Mouse (Mus musculus) stomach, embryonic 15.5 days (tissue): ENCODE measurements around the gene Naif1. TPM values are rescaled to one million over a fixed set of nuclear protein-coding genes. Genes with fewer than 3 reads are reported as not detected.

ENCODE experiments used
- ATAC-seq: fragments of 200-750 bp; cut with Nextera tagmentation; 2 replicates; pipeline ENCODE4 v1.8.0; 2017; ENCODE audit warnings: low read depth, moderate number of reproducible peaks, moderate TSS enrichment; ENCODE audit not compliant: insufficient read depth, low FRiP score
- H3K27ac ChIP-seq: fragments of 300-500 bp; sonication (generic); 2 replicates; pipeline ENCODE4 v1.5.1; 2015; ENCODE audit warnings: mild to moderate bottlenecking, inconsistent platforms
- H3K27me3 ChIP-seq: fragments of 300-500 bp; sonication (generic); replicated peaks from 2 replicates; pipeline ENCODE4 v1.6.1; 2015; ENCODE audit warnings: inconsistent platforms
- H3K36me3 ChIP-seq: fragments of 300-500 bp; sonication (generic); 2 replicates; pipeline ENCODE4 v1.6.1; 2015; ENCODE audit warnings: inconsistent platforms
- H3K4me1 ChIP-seq: fragments of 300-500 bp; sonication (generic); 2 replicates; pipeline ENCODE4 v1.6.1; 2015; ENCODE audit warnings: inconsistent platforms
- H3K4me2 ChIP-seq: fragments of 300-500 bp; sonication (generic); 2 replicates; pipeline ENCODE4 v1.6.1; 2015; ENCODE audit warnings: mild to moderate bottlenecking, inconsistent platforms
- H3K4me3 ChIP-seq: fragments of 300-500 bp; sonication (generic); replicated peaks from 2 replicates; pipeline ENCODE4 v1.5.1; 2015; ENCODE audit warnings: inconsistent platforms
- H3K9ac ChIP-seq: fragments of 300-500 bp; sonication (generic); 2 replicates; pipeline ENCODE4 v1.6.1; 2015; ENCODE audit warnings: inconsistent platforms
- H3K9me3 ChIP-seq: fragments of 300-500 bp; sonication (generic); 2 replicates; pipeline ENCODE4 v1.6.1; 2016; ENCODE audit warnings: inconsistent platforms
- WGBS: fragments of 180-500 bp; shearing (Covaris S2); methylation state at CpG from one replicate; pipeline ENCODE4 v1.1.7; 2015; 5-methylcytosine and 5-hydroxymethylcytosine counted together
- polyA plus RNA-seq: library from polyadenylated mRNA; unstranded; fragments of >200 nt; fragmentation: Nextera tagmentation; extraction: Ambion mirVana; gene quantifications from 2 replicates; pipeline ENCODE4 v1.2.1, GENCODE M21; 2015

Naif1 gene
- polyA plus RNA-seq, 1 experiment from 2014 or later: 5.1 TPM

DNA sequence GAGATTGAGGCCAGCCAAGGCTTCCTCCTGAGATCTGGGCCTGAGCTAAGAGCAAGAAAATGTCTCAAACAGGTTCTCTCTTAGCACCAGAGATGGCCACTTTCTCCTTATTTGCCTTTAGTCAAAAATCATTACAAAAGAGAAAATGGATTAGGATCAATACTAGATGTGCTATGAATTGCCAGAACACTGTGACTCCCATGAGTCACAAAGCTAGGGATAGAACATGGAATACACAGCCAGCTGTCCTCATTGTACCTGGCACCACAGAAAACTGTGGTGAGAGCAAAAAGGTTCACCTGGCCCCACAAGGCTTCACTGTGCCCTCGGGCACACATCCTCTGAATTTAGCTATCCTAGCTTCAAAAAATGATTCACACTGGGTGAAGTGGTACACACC is 1.8 kb upstream of the Naif1 start:
- Histone ChIP-seq H3K4me3 (no peak overlapping the region), H3K9me3 (no peaks in the 10 kb centered on the region), H3K27me3 (no peaks in the 10 kb centered on the region), H3K4me1 (peaks cover 31% of the 10 kb centered on the region), H3K36me3 (no peaks in the 10 kb centered on the region), H3K4me2 (no peak overlapping the region), H3K9ac (no peak overlapping the region), H3K27ac (peak overlapping the region; percentile 6; the same call in 1 of the 2 replicates)
- ATAC-seq: no peak
- 88% methylated on average over 1 of the region's 1 CpGs for WGBS

DNA sequence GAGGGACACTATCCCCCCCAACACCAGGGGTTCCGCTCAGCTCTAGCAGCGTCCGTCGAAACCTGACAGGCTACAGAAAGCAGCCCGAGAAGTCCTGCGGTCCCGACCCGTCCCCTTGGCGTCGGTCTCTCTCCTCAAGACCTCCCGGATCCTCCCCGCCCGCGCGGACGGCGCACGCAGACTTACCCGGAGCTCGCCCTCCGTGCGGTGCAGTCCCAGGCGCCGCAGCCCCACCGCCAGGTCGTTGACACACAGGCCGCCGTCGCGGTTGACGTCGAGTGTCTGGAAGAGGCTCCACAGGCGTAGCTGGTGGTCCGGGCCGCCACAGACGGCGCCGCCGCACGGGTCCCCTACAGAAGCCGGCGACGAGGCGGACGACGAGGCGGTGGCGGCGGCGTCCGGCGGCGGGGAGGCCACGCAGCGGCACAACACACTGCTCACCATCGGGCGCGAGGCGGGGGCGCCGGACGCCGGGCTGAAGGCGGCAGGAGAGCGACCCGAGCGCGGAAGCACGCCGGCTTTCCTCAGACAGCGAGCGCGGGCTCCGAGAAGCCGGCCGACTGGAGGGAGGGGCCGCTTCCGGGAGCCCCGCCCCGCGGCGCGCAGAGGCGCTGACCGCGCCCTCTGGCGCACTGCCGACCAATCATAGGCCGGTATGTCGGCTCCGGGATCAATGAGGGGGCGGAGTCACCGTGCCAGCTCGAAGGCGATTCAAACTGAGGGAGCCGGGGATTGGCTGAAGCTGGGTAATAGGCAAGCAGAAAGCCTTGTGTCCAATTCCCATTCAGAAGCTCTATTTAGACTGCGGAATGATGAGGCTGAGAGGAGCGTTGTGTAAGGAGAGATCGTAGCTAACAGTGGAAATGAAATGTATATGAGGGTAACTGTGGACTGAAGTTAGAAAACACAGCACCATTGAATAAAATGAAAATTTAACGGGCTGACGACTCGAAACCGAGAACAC is 906 bp downstream of the Naif1 start, which contains the start of gene Slc25a25:
Slc25a25 (minus strand) TSS at position 565 of the 964 bp plus-strand sequence.
- Histone ChIP-seq H3K27me3 (no peaks in the 10 kb centered on the region), H3K9me3 (no peaks in the 10 kb centered on the region), H3K9ac (peak within 1 kb of the TSS; percentile 69), H3K4me2 (peak within 1 kb of the TSS; percentile 88), H3K36me3 (peaks cover 6% of the 10 kb centered on the region; the same call in 1 of the 2 replicates), H3K4me1 (peaks cover 35% of the 10 kb centered on the region), H3K4me3 (peak within 1 kb of the TSS; percentile 90), H3K27ac (peak within 1 kb of the TSS; percentile 97)
- ATAC-seq: peak; percentile 84
- WGBS: under 1% methylated on average over 103 of the region's 103 CpGs

- peak overlapping the region; percentile 90 for H3K4me3 ChIP-seq
- 0 out of 2 replicates have a peak overlapping the region, but pooled peaks have one; percentile 29 for H3K9ac ChIP-seq
- peaks cover 10% of the 10 kb centered on the region; the same call in 1 of the 2 replicates for H3K36me3 ChIP-seq
- peak overlapping the region; percentile 97 for H3K27ac ChIP-seq
- H3K9me3 ChIP-seq: no peaks in the 10 kb centered on the region
- WGBS: under 1% methylated on average over 25 of the region's 25 CpGs
- peak; percentile 96 for ATAC-seq
- H3K4me2 ChIP-seq: peak overlapping the region; percentile 88
- H3K4me1 ChIP-seq: peaks cover 35% of the 10 kb centered on the region
- no peaks in the 10 kb centered on the region for H3K27me3 ChIP-seq
These were observed 1.7 kb downstream of the Naif1 start for GRCm38 (mm10) chr2:32451870-32452372.

GRCm38 (mm10) chr2:32452441-32452971 is 2.2 kb downstream of the Naif1 start:
- Histone ChIP-seq H3K27me3 (no peaks in the 10 kb centered on the region), H3K9ac (no peak overlapping the region), H3K36me3 (peaks cover 10% of the 10 kb centered on the region; the same call in 1 of the 2 replicates), H3K27ac (peak overlapping the region; percentile 62; the same call in 1 of the 2 replicates), H3K9me3 (no peaks in the 10 kb centered on the region), H3K4me2 (peak overlapping the region; percentile 48), H3K4me3 (peak overlapping the region; percentile 90), H3K4me1 (peaks cover 34% of the 10 kb centered on the region)
- ATAC-seq: no peak
- 91% methylated on average over 16 of the region's 16 CpGs for WGBS

GRCm38 (mm10) chr2:32453641-32454303 is 3.5 kb downstream of the Naif1 start:
- Histone ChIP-seq H3K27ac (no peak overlapping the region), H3K9ac (no peak overlapping the region), H3K4me1 (peaks cover 25% of the 10 kb centered on the region), H3K9me3 (no peaks in the 10 kb centered on the region), H3K36me3 (peaks cover 10% of the 10 kb centered on the region; the same call in 1 of the 2 replicates), H3K27me3 (no peaks in the 10 kb centered on the region), H3K4me2 (no peak overlapping the region), H3K4me3 (no peak overlapping the region)
- ATAC-seq: no peak
- 64% methylated on average over 5 of the region's 5 CpGs for WGBS

GRCm38 (mm10) chr2:32454633-32455032 is 4.4 kb downstream of the Naif1 start:
- peaks cover 10% of the 10 kb centered on the region; the same call in 1 of the 2 replicates for H3K36me3 ChIP-seq
- 75% methylated on average over 10 of the region's 10 CpGs for WGBS
- H3K9me3 ChIP-seq: no peaks in the 10 kb centered on the region
- H3K4me2 ChIP-seq: no peak overlapping the region
- H3K9ac ChIP-seq: no peak overlapping the region
- peaks cover 23% of the 10 kb centered on the region for H3K4me1 ChIP-seq
- no peak overlapping the region for H3K27ac ChIP-seq
- no peaks in the 10 kb centered on the region for H3K27me3 ChIP-seq
- H3K4me3 ChIP-seq: no peak overlapping the region
- no peak for ATAC-seq

DNA sequence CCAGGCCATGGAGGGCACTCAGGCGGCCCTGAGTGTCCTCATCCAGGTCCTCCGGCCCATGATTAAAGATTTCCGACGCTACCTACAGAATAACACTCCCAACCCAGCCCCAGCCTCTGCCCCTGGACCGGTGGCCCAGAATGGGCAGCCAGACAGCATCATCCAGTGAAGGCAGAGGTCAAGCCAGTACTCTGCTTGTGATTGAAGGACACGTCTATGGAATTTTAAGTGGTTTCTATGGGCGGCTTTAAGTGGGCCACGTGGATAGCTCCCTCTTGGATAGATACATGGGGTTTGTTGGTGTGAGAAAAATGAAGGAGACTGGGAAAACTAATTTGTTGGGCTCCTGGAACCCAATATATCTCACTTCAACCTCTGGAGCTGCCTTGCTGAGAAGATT is 4.8 kb downstream of the Naif1 start:
- H3K27me3 ChIP-seq: no peaks in the 10 kb centered on the region
- WGBS: 82% methylated on average over 8 of the region's 8 CpGs

GRCm38 (mm10) chr2:32458300-32458699 is 8.0 kb downstream of the Naif1 start:
- Histone ChIP-seq H3K4me2 (no peak overlapping the region), H3K36me3 (peaks cover 10% of the 10 kb centered on the region; the same call in 1 of the 2 replicates), H3K27me3 (no peaks in the 10 kb centered on the region), H3K9me3 (no peaks in the 10 kb centered on the region), H3K9ac (no peak overlapping the region), H3K27ac (no peak overlapping the region), H3K4me1 (0 out of 2 replicates have a peak, but pooled peaks cover 4% of the 10 kb centered on the region), H3K4me3 (no peak overlapping the region)
- ATAC-seq: no peak
- 88% methylated on average over 2 of the region's 2 CpGs for WGBS

More for the DNA sequence above, 4.8 kb downstream of the Naif1 start:
- Histone ChIP-seq H3K36me3 (peaks cover 10% of the 10 kb centered on the region; the same call in 1 of the 2 replicates), H3K4me1 (peaks cover 20% of the 10 kb centered on the region), H3K4me2 (no peak overlapping the region), H3K9ac (no peak overlapping the region), H3K27ac (no peak overlapping the region), H3K4me3 (no peak overlapping the region), H3K9me3 (no peaks in the 10 kb centered on the region)
- ATAC-seq: no peak

DNA sequence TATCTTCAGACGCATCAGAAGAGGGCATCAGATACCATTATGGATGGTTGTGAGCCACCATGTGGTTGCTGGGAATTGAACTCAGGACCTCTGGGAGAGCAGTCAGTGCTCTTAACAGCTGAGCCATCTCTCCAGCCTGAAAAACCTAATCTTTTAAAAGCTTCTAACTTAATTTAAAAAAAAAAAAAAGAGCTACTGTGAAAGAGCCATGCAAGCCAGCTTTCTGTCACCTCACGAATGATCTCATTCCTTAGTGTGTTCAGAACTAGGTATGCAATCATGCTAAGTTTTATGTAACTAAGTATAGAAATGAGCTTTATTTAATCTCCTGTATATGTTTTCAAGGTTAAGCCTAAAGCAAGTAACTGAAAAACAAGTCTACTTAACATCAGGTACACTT is 9.4 kb downstream of the Naif1 start:
- Histone ChIP-seq H3K9ac (no peak overlapping the region), H3K4me1 (peaks cover 4% of the 10 kb centered on the region; the same call in 1 of the 2 replicates), H3K9me3 (no peaks in the 10 kb centered on the region), H3K27me3 (no peaks in the 10 kb centered on the region), H3K27ac (no peak overlapping the region), H3K4me2 (no peak overlapping the region), H3K4me3 (no peak overlapping the region), H3K36me3 (peaks cover 10% of the 10 kb centered on the region; the same call in 1 of the 2 replicates)
- no peak for ATAC-seq
- WGBS: 80% methylated on average over 2 of the region's 2 CpGs

GRCm38 (mm10) chr2:32463773-32464172 is 13.5 kb downstream of the Naif1 start:
- Histone ChIP-seq H3K4me1 (peaks cover 6% of the 10 kb centered on the region; the same call in 1 of the 2 replicates), H3K36me3 (no peaks in the 10 kb centered on the region), H3K4me3 (no peak overlapping the region), H3K9me3 (no peaks in the 10 kb centered on the region), H3K4me2 (no peak overlapping the region), H3K9ac (no peak overlapping the region), H3K27me3 (no peaks in the 10 kb centered on the region), H3K27ac (0 out of 2 replicates have a peak overlapping the region, but pooled peaks have one; percentile 9)
- WGBS: 65% methylated on average over 2 of the region's 2 CpGs
- no peak for ATAC-seq

GRCm38 (mm10) chr2:32464212-32464891 is 14.1 kb downstream of the Naif1 start:
- Histone ChIP-seq H3K4me2 (no peak overlapping the region; the same call in 1 of the 2 replicates), H3K9ac (no peak overlapping the region), H3K27me3 (no peaks in the 10 kb centered on the region), H3K36me3 (no peaks in the 10 kb centered on the region), H3K27ac (peak overlapping the region; percentile 61; the same call in 1 of the 2 replicates), H3K4me3 (no peak overlapping the region), H3K9me3 (no peaks in the 10 kb centered on the region), H3K4me1 (peaks cover 6% of the 10 kb centered on the region; the same call in 1 of the 2 replicates)
- ATAC-seq: peak; percentile 58; the same call in 1 of the 2 replicates
- WGBS: 27% methylated on average over 6 of the region's 6 CpGs
